Mouse (Mus musculus) midbrain, postnatal 0 days (tissue): ENCODE measurements around the gene Cyb561d1. TPM values are rescaled to one million over a fixed set of nuclear protein-coding genes. Genes with fewer than 3 reads are reported as not detected.
A peak's percentile ranks its signal among the peaks of the same experiment; 100 is the strongest.
"Not testable (repeated sequence)": the region's sequence is repeated elsewhere in the genome, so short reads cannot be mapped to it uniquely, and the experiment has no call there.

Experiments used
- ATAC-seq: fragments of 200-750 bp; cut with Nextera tagmentation; 2 replicates; pipeline ENCODE4 v1.8.0; 2017; ENCODE audit warnings: moderate number of reproducible peaks, mild to moderate bottlenecking, moderate TSS enrichment, moderate library complexity; ENCODE audit not compliant: low FRiP score
- DNase-seq: peaks from one replicate; pipeline ENCODE4 v3.0.0-alpha.2; 2015; ENCODE audit warnings: low spot score
- H3K27ac ChIP-seq: fragments of 300-500 bp; sonication (generic); 2 replicates; pipeline ENCODE4 v1.5.1; 2014; ENCODE audit warnings: low read depth, mild to moderate bottlenecking, low read length, mixed read lengths
- H3K27me3 ChIP-seq: fragments of 300-500 bp; sonication (generic); 2 replicates; pipeline ENCODE4 v1.6.1; 2014; ENCODE audit warnings: low read length, control low read depth, mixed read lengths; ENCODE audit not compliant: insufficient read depth
- H3K36me3 ChIP-seq: fragments of 300-500 bp; sonication (generic); 2 replicates; pipeline ENCODE4 v1.6.1; 2014; ENCODE audit warnings: low read length, control low read depth, mixed read lengths; ENCODE audit not compliant: insufficient read depth
- H3K4me1 ChIP-seq: fragments of 300-500 bp; sonication (generic); 2 replicates; pipeline ENCODE4 v1.6.1; 2014; ENCODE audit warnings: mild to moderate bottlenecking, control low read depth, antibody characterized with exemption, low read length, mixed read lengths; ENCODE audit not compliant: insufficient read depth
- H3K4me2 ChIP-seq: fragments of 300-500 bp; sonication (generic); 2 replicates; pipeline ENCODE4 v1.6.1; 2014; ENCODE audit warnings: low read depth, mild to moderate bottlenecking, low read length, mixed read lengths; ENCODE audit not compliant: poor library complexity, severe bottlenecking
- H3K4me3 ChIP-seq: fragments of 300-500 bp; sonication (generic); 2 replicates; pipeline ENCODE4 v1.5.1; 2014; ENCODE audit warnings: low read depth, mild to moderate bottlenecking, low read length, moderate library complexity
- H3K9ac ChIP-seq: fragments of 300-500 bp; sonication (generic); replicated peaks from 2 replicates; pipeline ENCODE4 v1.6.1; 2014; ENCODE audit warnings: mild to moderate bottlenecking, low read length, moderate library complexity, mixed read lengths; ENCODE audit not compliant: poor library complexity, severe bottlenecking
- H3K9me3 ChIP-seq: fragments of 300-500 bp; sonication (generic); 2 replicates; pipeline ENCODE4 v1.6.1; 2016; ENCODE audit warnings: low read length, control low read depth
- CTCF ChIP-seq: IDR thresholded peaks from 2 replicates; pipeline ENCODE4 v1.5.1; 2016; ENCODE audit warnings: antibody characterized with exemption, mild to moderate bottlenecking
- WGBS: fragments of 180-500 bp; shearing (Covaris S2); extraction: QIAGEN DNeasy Blood & Tissue Kit; methylation state at CpG from one replicate; pipeline ENCODE4 v1.1.7; 2014; 5-methylcytosine and 5-hydroxymethylcytosine counted together
- polyA plus RNA-seq: library from polyadenylated mRNA; unstranded; fragments of >200 nt; fragmentation: Nextera tagmentation; extraction: Ambion mirVana; gene quantifications from 2 replicates; pipeline ENCODE4 v1.2.1, GENCODE M21; 2015
- total RNA-seq: library from RNA; depleted of rRNA; stranded (reverse); fragments of >200 nt; gene quantifications from 2 replicates; pipeline ENCODE4 v1.2.3, GENCODE M21; 2014; rRNA removed

Gene Cyb561d1
- total RNA-seq (3.7 and 4.9 TPM in 2 replicates), polyA plus RNA-seq (3.5 and 4.0 TPM in 2 replicates)

DNA sequence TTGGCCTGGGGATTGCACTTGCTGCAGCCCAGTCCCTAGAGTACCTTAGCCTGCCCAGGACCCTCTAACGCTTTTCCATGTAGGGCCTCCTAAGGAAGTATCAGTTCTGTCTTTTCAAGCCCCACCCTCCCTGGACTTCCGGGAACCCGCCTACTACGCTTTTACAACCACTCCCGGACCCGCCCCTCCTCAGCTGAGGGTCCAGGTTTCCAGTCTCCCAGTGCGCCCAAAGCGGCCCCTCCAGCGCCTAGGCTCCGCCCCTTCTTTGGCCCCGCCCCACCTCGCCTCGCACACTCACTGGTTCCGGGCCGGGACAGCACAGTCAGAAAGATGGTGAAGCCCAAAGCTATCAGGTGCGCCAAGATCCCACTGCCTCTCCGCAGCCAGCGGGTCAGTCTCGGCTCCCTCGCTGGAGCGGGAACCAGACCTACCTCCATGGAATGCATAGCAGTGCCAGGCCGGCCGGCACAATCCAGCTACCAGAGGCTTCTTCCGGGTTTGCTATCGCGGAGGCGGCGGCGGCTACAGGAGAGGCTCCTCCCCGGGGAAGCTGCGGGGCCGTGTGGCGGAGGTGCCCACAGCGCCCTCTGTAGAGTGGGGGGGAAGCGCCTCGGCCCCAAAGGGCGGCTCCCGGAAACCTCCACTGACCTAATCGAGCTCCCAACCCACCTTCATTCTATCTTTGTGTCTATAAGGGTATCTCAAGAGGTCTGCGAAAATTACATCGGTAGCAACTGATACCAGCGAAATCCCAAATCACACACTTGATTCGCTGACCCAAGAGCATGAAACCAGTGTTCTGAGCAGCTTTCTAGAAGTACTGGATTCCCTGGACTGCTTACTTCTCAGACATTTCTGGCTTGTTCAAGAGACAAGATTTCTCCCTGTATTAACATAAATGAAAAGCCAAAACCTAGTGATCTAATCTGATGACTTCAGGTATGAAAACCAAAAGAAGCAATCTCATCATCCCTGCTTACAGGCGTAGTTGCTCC, at the start of gene Cyb561d1:
Gene Cyb561d1 (minus strand): TSS at position 884 of the 995 bp plus-strand sequence.
- 3% methylated on average over 44 of the region's 44 CpGs for WGBS
- peak within 1 kb of the TSS; percentile 56 for H3K4me3 ChIP-seq
- peak within 1 kb of the TSS; percentile 76 for H3K4me2 ChIP-seq
- no peaks in the 10 kb centered on the region for H3K9me3 ChIP-seq
- no peaks in the 10 kb centered on the region for H3K27me3 ChIP-seq
- TF ChIP-seq CTCF = peak; percentile 67
- H3K4me1 ChIP-seq = peaks cover 5% of the 10 kb centered on the region; the same call in 1 of the 2 replicates
- DNase-seq (peak; percentile 80), ATAC-seq (peak; percentile 76)
- H3K9ac ChIP-seq = peak within 1 kb of the TSS; percentile 70
- H3K27ac ChIP-seq = peak within 1 kb of the TSS; percentile 69
- peaks cover 26% of the 10 kb centered on the region for H3K36me3 ChIP-seq

GRCm38 (mm10) chr3:108246857-108247256, 45.8 kb upstream of the Cyb561d1 start:
- no peaks in the 10 kb centered on the region for H3K36me3 ChIP-seq
- WGBS = 76% methylated on average over 2 of the region's 2 CpGs
- H3K9ac ChIP-seq = no peak overlapping the region
- no peaks in the 10 kb centered on the region for H3K4me1 ChIP-seq
- H3K27me3 ChIP-seq = no peaks in the 10 kb centered on the region
- H3K4me3 ChIP-seq = no peak overlapping the region
- DNase-seq (no peak), ATAC-seq (no peak)
- H3K9me3 ChIP-seq = no peaks in the 10 kb centered on the region
- no peak overlapping the region for H3K4me2 ChIP-seq
- no peak overlapping the region for H3K27ac ChIP-seq
- no peak for TF ChIP-seq CTCF

DNA sequence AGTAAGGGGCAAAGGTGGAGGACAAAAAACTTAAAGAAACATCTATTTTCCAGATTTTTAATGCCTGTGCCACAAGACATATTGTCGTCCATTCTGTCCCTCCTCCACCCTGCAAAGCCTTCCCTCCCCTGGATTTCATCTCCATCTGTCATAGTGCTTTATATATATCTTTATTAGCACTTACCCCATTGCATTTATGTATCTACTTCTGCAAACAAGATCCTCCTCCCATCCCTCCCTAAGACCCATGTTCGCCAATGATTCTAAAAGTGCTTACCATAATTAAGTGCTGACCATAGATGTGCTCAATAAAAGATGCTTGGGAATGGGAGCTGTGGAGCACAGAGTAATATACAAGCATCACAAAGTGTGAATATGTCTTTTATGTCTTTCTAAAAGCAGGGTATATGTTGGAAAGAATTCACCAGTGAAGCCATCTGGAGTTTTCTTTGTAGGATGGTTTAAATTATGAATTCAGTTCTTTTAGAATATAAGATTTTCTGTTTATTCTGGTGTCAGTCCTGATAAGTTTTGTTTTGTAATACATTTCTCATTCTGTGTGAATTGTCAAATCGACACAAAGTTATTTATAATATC, 40.3 kb upstream of the Cyb561d1 start:
- Histone ChIP-seq H3K4me1 (no peaks in the 10 kb centered on the region), H3K9me3 (no peaks in the 10 kb centered on the region), H3K27ac (no peak overlapping the region), H3K9ac (no peak overlapping the region), H3K4me2 (no peak overlapping the region), H3K4me3 (no peak overlapping the region), H3K36me3 (no peaks in the 10 kb centered on the region), H3K27me3 (no peaks in the 10 kb centered on the region)
- no peak for ATAC-seq
- TF ChIP-seq CTCF = no peak
- DNase-seq = no peak
- whole genome bisulfite sequencing = 85% methylated on average over 3 of the region's 3 CpGs

- not testable (repeated sequence) for H3K4me1 ChIP-seq, H3K9me3 ChIP-seq, ATAC-seq, DNase-seq, H3K27ac ChIP-seq, H3K4me3 ChIP-seq, H3K4me2 ChIP-seq, H3K36me3 ChIP-seq, H3K27me3 ChIP-seq, H3K9ac ChIP-seq
- 84% methylated on average over 4 of the region's 4 CpGs for WGBS
- TF ChIP-seq CTCF = peak; percentile 27
Observed at GRCm38 (mm10) chr3:108237474-108238102, 36.6 kb upstream of the Cyb561d1 start.

GRCm38 (mm10) chr3:108231646-108232045, 30.6 kb upstream of the Cyb561d1 start:
- Histone ChIP-seq H3K9me3 (no peaks in the 10 kb centered on the region), H3K4me3 (no peak overlapping the region), H3K9ac (no peak overlapping the region), H3K27me3 (peaks cover 12% of the 10 kb centered on the region), H3K27ac (no peak overlapping the region), H3K4me1 (no peaks in the 10 kb centered on the region), H3K36me3 (no peaks in the 10 kb centered on the region), H3K4me2 (no peak overlapping the region)
- 85% methylated on average over 4 of the region's 4 CpGs for WGBS
- ATAC-seq (no peak), DNase-seq (no peak)
- TF ChIP-seq CTCF = no peak
